Mouse (Mus musculus) hindbrain, embryonic 13.5 days (tissue): ENCODE results near the gene Elmod1. TPM values are rescaled to one million over a fixed set of nuclear protein-coding genes. Genes with fewer than 3 reads are reported as not detected.
"Not testable (repeated sequence)": the region's sequence is repeated elsewhere in the genome, so short reads cannot be mapped to it uniquely, and the experiment has no call there.

Experiments
- ATAC-seq: fragments of 200-750 bp; cut with Nextera tagmentation; 2 replicates; pipeline ENCODE4 v1.8.0; 2017; ENCODE audit warnings: moderate TSS enrichment; ENCODE audit not compliant: low FRiP score
- H3K27ac ChIP-seq: fragments of 300-500 bp; sonication (generic); 2 replicates; pipeline ENCODE4 v1.5.1; 2015; ENCODE audit warnings: inconsistent platforms, mild to moderate bottlenecking, moderate library complexity
- H3K27me3 ChIP-seq: fragments of 300-500 bp; sonication (generic); 2 replicates; pipeline ENCODE4 v1.6.1; 2015; ENCODE audit warnings: mild to moderate bottlenecking, inconsistent platforms
- H3K36me3 ChIP-seq: fragments of 300-500 bp; sonication (generic); 2 replicates; pipeline ENCODE4 v1.6.1; 2015; ENCODE audit warnings: mild to moderate bottlenecking, inconsistent platforms
- H3K4me1 ChIP-seq: fragments of 300-500 bp; sonication (generic); replicated peaks from 2 replicates; pipeline ENCODE4 v1.6.1; 2015; ENCODE audit warnings: inconsistent platforms
- H3K4me2 ChIP-seq: fragments of 300-500 bp; sonication (generic); 2 replicates; pipeline ENCODE4 v1.6.1; 2015; ENCODE audit warnings: inconsistent platforms, mild to moderate bottlenecking, moderate library complexity
- H3K4me3 ChIP-seq: fragments of 300-500 bp; sonication (generic); 2 replicates; pipeline ENCODE4 v1.5.1; 2015; ENCODE audit warnings: mild to moderate bottlenecking, inconsistent platforms
- H3K9ac ChIP-seq: fragments of 300-500 bp; sonication (generic); 2 replicates; pipeline ENCODE4 v1.6.1; 2015; ENCODE audit warnings: mild to moderate bottlenecking, inconsistent platforms
- H3K9me3 ChIP-seq: fragments of 300-500 bp; sonication (generic); 2 replicates; pipeline ENCODE4 v1.6.1; 2016; ENCODE audit warnings: inconsistent platforms
- WGBS: fragments of 180-500 bp; shearing (Covaris S2); methylation state at CpG from one replicate; pipeline ENCODE4 v1.1.7; 2015; 5-methylcytosine and 5-hydroxymethylcytosine counted together
- polyA plus RNA-seq: library from polyadenylated mRNA; unstranded; fragments of >200 nt; fragmentation: Nextera tagmentation; extraction: Ambion mirVana; gene quantifications from 2 replicates; pipeline ENCODE4 v1.2.1, GENCODE M21; 2015

Gene Elmod1
- polyA plus RNA-seq, result 18.4 and 19.7 TPM in 2 replicates

- under 1% methylated on average over 36 of the region's 36 CpGs for WGBS
- no peaks in the 10 kb centered on the region for H3K9me3 ChIP-seq
These were observed at the start of gene Elmod1 for GRCm38 (mm10) chr9:53975122-53975518. Gene Elmod1 (minus strand): TSS chr9:53975301.

GRCm38 (mm10) chr9:54022795-54023194, 47.7 kb upstream of the Elmod1 start:
- H3K4me2 ChIP-seq, result no peak overlapping the region
- no peak for ATAC-seq
- whole genome bisulfite sequencing, result 86% methylated on average over 3 of the region's 3 CpGs

More at GRCm38 (mm10) chr9:53975122-53975518, at the start of gene Elmod1:
- peak; percentile 92 for ATAC-seq
- H3K36me3 ChIP-seq, result no peaks in the 10 kb centered on the region
- peak within 1 kb of the TSS; percentile 93 for H3K9ac ChIP-seq
- peak within 1 kb of the TSS; percentile 78 for H3K4me3 ChIP-seq
- no peaks in the 10 kb centered on the region for H3K27me3 ChIP-seq
- peaks cover 11% of the 10 kb centered on the region for H3K4me1 ChIP-seq
- peak within 1 kb of the TSS; percentile 82 for H3K4me2 ChIP-seq
- H3K27ac ChIP-seq, result peak within 1 kb of the TSS; percentile 93

GRCm38 (mm10) chr9:53994528-53994927, 19.4 kb upstream of the Elmod1 start:
- no peak for ATAC-seq
- no peaks in the 10 kb centered on the region for H3K4me1 ChIP-seq
- 79% methylated on average over 1 of the region's 1 CpGs for WGBS

More at GRCm38 (mm10) chr9:54022795-54023194, 47.7 kb upstream of the Elmod1 start:
- Histone ChIP-seq H3K36me3 (no peaks in the 10 kb centered on the region), H3K9me3 (no peaks in the 10 kb centered on the region), H3K4me1 (no peaks in the 10 kb centered on the region), H3K27me3 (no peaks in the 10 kb centered on the region), H3K27ac (no peak overlapping the region), H3K4me3 (no peak overlapping the region), H3K9ac (no peak overlapping the region)

GRCm38 (mm10) chr9:53992567-53992966, 17.5 kb upstream of the Elmod1 start:
- not testable (repeated sequence) for H3K4me3 ChIP-seq, H3K9me3 ChIP-seq, H3K27ac ChIP-seq, H3K4me1 ChIP-seq, ATAC-seq, H3K9ac ChIP-seq, H3K36me3 ChIP-seq, H3K4me2 ChIP-seq, H3K27me3 ChIP-seq

More at GRCm38 (mm10) chr9:53994528-53994927, 19.4 kb upstream of the Elmod1 start:
- H3K36me3 ChIP-seq, result no peaks in the 10 kb centered on the region
- H3K27me3 ChIP-seq, result 0 out of 2 replicates have a peak, but pooled peaks cover under 1% of the 10 kb centered on the region
- H3K4me3 ChIP-seq, result no peak overlapping the region
- no peaks in the 10 kb centered on the region for H3K9me3 ChIP-seq
- no peak overlapping the region for H3K9ac ChIP-seq
- no peak overlapping the region for H3K4me2 ChIP-seq
- H3K27ac ChIP-seq, result no peak overlapping the region

GRCm38 (mm10) chr9:53990921-53991320, 15.8 kb upstream of the Elmod1 start:
- 9% methylated on average over 3 of the region's 3 CpGs for WGBS
- Histone ChIP-seq H3K4me3 (no peak overlapping the region), H3K27me3 (0 out of 2 replicates have a peak, but pooled peaks cover 6% of the 10 kb centered on the region), H3K9ac (no peak overlapping the region), H3K9me3 (no peaks in the 10 kb centered on the region), H3K27ac (no peak overlapping the region), H3K36me3 (no peaks in the 10 kb centered on the region), H3K4me1 (no peaks in the 10 kb centered on the region), H3K4me2 (no peak overlapping the region)
- peak; percentile 85; the same call in 1 of the 2 replicates for ATAC-seq

GRCm38 (mm10) chr9:53986972-53987371, 11.9 kb upstream of the Elmod1 start:
- Histone ChIP-seq H3K27ac (no peak overlapping the region), H3K36me3 (no peaks in the 10 kb centered on the region), H3K9me3 (no peaks in the 10 kb centered on the region), H3K9ac (no peak overlapping the region), H3K27me3 (0 out of 2 replicates have a peak, but pooled peaks cover 6% of the 10 kb centered on the region), H3K4me2 (no peak overlapping the region), H3K4me3 (no peak overlapping the region), H3K4me1 (no peaks in the 10 kb centered on the region)
- WGBS, result 47% methylated on average over 3 of the region's 3 CpGs
- 0 out of 2 replicates have a peak, but pooled peaks have one; percentile 62 for ATAC-seq

GRCm38 (mm10) chr9:53984868-53985267, 9.8 kb upstream of the Elmod1 start:
- H3K4me1 ChIP-seq, result no peaks in the 10 kb centered on the region
- no peaks in the 10 kb centered on the region for H3K9me3 ChIP-seq
- H3K27me3 ChIP-seq, result 0 out of 2 replicates have a peak, but pooled peaks cover 6% of the 10 kb centered on the region
- H3K4me2 ChIP-seq, result no peak overlapping the region
- no peak overlapping the region for H3K27ac ChIP-seq
- ATAC-seq, result no peak
- H3K9ac ChIP-seq, result no peak overlapping the region
- H3K4me3 ChIP-seq, result no peak overlapping the region
- H3K36me3 ChIP-seq, result no peaks in the 10 kb centered on the region
- WGBS, result 31% methylated on average over 9 of the region's 9 CpGs

GRCm38 (mm10) chr9:53974328-53975121, 576 bp downstream of the Elmod1 start:
- peak overlapping the region; percentile 82 for H3K4me2 ChIP-seq
- H3K9ac ChIP-seq, result peak overlapping the region; percentile 93
- peak; percentile 80 for ATAC-seq
- no peaks in the 10 kb centered on the region for H3K9me3 ChIP-seq
- WGBS, result under 1% methylated on average over 42 of the region's 42 CpGs
- H3K36me3 ChIP-seq, result no peaks in the 10 kb centered on the region
- H3K4me1 ChIP-seq, result peaks cover 11% of the 10 kb centered on the region
- H3K27me3 ChIP-seq, result no peaks in the 10 kb centered on the region
- peak overlapping the region; percentile 93 for H3K27ac ChIP-seq
- H3K4me3 ChIP-seq, result peak overlapping the region; percentile 78

GRCm38 (mm10) chr9:53973929-53974327, 1.2 kb downstream of the Elmod1 start:
- Histone ChIP-seq H3K4me2 (peak overlapping the region; percentile 82), H3K4me3 (peak overlapping the region; percentile 78), H3K9ac (peak overlapping the region; percentile 93), H3K9me3 (no peaks in the 10 kb centered on the region), H3K4me1 (peaks cover 11% of the 10 kb centered on the region), H3K27ac (peak overlapping the region; percentile 93), H3K36me3 (no peaks in the 10 kb centered on the region), H3K27me3 (no peaks in the 10 kb centered on the region)
- 13% methylated on average over 13 of the region's 13 CpGs for WGBS
- ATAC-seq, result peak; percentile 22; the same call in 1 of the 2 replicates

GRCm38 (mm10) chr9:53973241-53973640, 1.9 kb downstream of the Elmod1 start:
- Histone ChIP-seq H3K36me3 (no peaks in the 10 kb centered on the region), H3K27me3 (no peaks in the 10 kb centered on the region), H3K4me2 (peak overlapping the region; percentile 82), H3K4me1 (peaks cover 11% of the 10 kb centered on the region), H3K9me3 (no peaks in the 10 kb centered on the region), H3K27ac (peak overlapping the region; percentile 93), H3K9ac (peak overlapping the region; percentile 51; the same call in 1 of the 2 replicates), H3K4me3 (peak overlapping the region; percentile 78)
- no peak for ATAC-seq
- WGBS, result 64% methylated on average over 5 of the region's 5 CpGs

GRCm38 (mm10) chr9:53972358-53972757, 2.7 kb downstream of the Elmod1 start:
- Histone ChIP-seq H3K4me1 (peaks cover 11% of the 10 kb centered on the region), H3K27ac (no peak overlapping the region), H3K9ac (no peak overlapping the region), H3K9me3 (no peaks in the 10 kb centered on the region), H3K27me3 (no peaks in the 10 kb centered on the region), H3K4me3 (no peak overlapping the region), H3K36me3 (no peaks in the 10 kb centered on the region), H3K4me2 (peak overlapping the region; percentile 82)
- ATAC-seq, result no peak

- Histone ChIP-seq H3K9me3 (no peaks in the 10 kb centered on the region), H3K36me3 (no peaks in the 10 kb centered on the region), H3K9ac (no peak overlapping the region), H3K27ac (no peak overlapping the region), H3K27me3 (no peaks in the 10 kb centered on the region), H3K4me2 (no peak overlapping the region), H3K4me1 (peaks cover 6% of the 10 kb centered on the region), H3K4me3 (no peak overlapping the region)
- WGBS, result 62% methylated on average over 9 of the region's 9 CpGs
- ATAC-seq, result no peak
These were observed 7.3 kb downstream of the Elmod1 start for GRCm38 (mm10) chr9:53967610-53968368.
